Mouse (Mus musculus) kidney, adult 2 months (tissue): ENCODE measurements around the gene 1110065P20Rik.

Source experiments
- CTCF ChIP-seq: fragments of 200-500 bp; conservative IDR thresholded peaks from 2 replicates; pipeline ENCODE4 v1.5.1; 2011; ENCODE audit warnings: low read depth, mild to moderate bottlenecking, control low read depth, low read length, moderate library complexity, mixed read lengths; ENCODE audit not compliant: insufficient read depth, insufficient read length
- POLR2A ChIP-seq: fragments of 200-500 bp; IDR thresholded peaks from one replicate; pipeline ENCODE4 v1.6.1; 2011; ENCODE audit warnings: low read depth, low read length, control low read depth

- TF ChIP-seq CTCF (no peak), POLR2A (no peak)
Measured at GRCm38 (mm10) chr4:124840998-124841397, 10.0 kb downstream of the 1110065P20Rik start.
